Mouse (Mus musculus) thymus, postnatal 4 days (tissue): Measurements from ENCODE around the gene Tulp4.
"Not testable (repeated sequence)": the region's sequence is repeated elsewhere in the genome, so short reads cannot be mapped to it uniquely, and the experiment has no call there.

Experiments used
- DNase-seq: peaks from one replicate; pipeline ENCODE4 v3.0.0; 2021

The Tulp4 gene

DNA sequence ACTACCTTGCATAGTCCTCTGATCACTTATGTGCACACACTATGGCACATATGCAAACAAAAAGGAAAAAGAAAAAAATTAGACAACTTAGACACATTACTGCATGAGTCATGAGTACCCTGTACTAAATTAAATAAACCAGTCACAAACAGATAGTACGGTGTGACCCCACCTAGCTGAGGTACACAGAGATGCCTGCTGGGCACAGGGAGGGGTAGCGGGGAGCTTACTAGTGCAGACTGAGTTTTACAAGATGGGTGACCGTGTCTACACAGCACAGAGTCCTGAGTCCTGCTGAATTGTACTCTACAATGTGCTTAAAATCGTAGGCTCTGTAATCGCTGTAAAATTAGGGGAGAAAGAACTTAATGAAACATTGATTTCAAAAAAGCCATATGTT, 179.9 kb downstream of the Tulp4 start:
- not testable (repeated sequence) for DNase-seq

DNA sequence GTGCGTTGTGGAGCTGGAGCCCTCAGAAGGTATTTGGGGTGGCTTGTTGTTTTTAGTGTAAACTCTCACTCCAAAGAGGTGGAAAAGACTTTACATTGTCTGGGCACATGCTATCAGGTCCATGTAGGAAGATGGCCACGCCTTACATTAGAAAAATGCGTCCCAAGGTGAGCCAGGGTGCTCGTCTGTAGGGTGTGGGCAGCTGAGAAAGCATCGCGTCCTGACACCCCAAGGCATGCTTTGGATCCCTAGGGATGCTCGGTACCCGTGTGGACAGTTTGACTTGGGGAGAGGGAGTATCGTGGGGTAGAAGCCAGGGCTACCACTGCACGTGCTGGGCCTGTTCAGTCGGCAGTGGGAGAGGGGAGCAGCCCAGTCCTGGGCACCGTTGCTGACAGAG, 182.8 kb downstream of the Tulp4 start:
- peak; percentile 11 for DNase-seq

DNA sequence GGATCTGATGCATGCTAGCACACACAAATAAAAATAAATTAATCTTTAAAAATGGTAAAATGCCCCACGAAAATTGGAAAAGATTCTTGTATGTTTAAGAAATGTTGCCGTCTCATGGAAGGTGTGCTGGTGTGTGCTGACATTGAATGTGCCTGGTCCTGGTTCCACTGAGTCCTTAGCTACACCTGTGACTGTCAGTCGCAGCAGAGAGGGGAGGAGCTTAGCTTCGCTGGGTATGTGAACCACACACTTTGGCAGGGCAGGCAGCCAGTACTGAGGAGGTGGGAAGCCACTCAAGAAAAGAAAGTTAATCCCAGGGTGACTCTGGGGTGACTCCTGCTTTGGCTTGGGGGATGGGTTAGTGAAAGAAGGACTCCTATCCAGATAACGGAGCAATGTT, 187.6 kb downstream of the Tulp4 start:
- DNase-seq, result not testable (repeated sequence)

DNA sequence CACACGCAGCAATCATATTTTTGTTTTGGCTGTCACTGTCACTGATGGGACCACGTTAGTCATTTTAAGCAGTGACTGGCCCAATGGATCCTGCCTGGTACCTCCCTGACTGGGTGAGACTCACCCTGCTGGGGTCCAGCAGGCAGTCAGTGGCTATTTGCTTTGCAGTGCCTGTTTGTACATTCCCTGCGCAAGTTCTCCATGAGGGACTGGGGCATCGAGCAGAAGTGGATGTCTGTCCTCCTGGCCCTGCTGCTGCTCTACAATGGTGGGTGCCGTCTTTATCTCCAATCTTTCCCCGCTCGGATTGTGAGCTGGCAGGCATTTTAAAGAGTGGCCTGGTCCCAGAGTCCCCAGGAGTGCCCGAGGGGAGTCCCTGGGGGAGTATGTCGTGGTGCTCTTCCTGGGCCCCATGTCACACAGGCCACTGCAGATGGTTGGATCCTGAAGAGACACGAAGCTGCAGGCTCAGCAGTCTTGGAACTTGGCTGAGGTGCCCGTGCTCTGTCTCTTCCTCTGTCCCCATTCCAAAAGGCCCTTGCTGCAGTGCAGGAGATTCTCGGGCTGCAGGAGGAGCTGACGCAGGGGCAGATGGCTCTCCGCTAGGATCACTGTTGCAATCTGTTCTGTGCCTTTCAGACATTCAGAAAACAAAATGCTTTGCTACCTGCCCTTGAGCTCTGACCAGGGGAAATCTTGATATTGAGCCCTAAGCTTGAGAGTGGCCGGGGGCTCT, 191.0 kb downstream of the Tulp4 start:
- not testable (repeated sequence) for DNase-seq

DNA sequence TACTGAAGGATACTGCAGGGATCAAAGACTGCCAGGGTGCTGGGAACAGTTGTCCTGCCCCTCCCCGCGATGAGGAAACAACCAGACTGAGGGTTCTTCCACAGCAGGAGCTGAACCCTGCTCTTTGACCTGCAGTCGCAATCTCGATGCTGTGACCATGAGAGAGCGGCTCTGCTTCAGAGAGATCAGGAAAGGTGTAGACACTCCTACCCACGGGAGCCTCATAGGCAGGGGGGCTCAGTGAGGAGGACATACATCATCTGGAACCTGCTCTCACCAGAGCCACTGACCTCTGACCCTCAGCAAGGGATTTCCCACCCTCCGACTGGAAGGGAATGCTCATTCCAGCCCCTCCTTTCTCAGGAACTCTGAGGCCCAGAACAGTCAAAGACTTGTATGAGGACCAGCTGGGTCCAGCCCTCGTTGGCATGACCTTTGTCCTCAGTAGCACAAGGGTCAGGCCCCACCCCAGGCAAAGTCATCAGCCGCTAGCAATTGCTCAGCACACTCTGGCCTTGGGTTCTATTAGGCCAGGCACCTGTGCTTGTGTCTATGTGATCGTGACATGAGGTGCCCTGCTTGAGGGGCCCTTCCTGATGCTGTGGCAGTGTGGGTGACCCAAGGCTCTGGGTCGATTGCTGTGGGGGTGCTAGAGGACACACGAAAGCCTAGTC, 194.1 kb downstream of the Tulp4 start:
- not testable (repeated sequence) for DNase-seq
